Mouse (Mus musculus) liver, embryonic 15.5 days (tissue): Measurements from ENCODE around the gene Zfp763. TPM values are rescaled to one million over a fixed set of nuclear protein-coding genes. Genes with fewer than 3 reads are reported as not detected.

ENCODE experiments used
- ATAC-seq: fragments of 200-750 bp; cut with Nextera tagmentation; 2 replicates; pipeline ENCODE4 v1.8.0; 2017; ENCODE audit warnings: moderate number of reproducible peaks, mild to moderate bottlenecking, moderate library complexity; ENCODE audit not compliant: insufficient read depth
- H3K27ac ChIP-seq: fragments of 300-500 bp; sonication (generic); replicated peaks from 2 replicates; pipeline ENCODE4 v1.5.1; 2015; ENCODE audit warnings: mild to moderate bottlenecking, inconsistent platforms
- H3K27me3 ChIP-seq: fragments of 300-500 bp; sonication (generic); 2 replicates; pipeline ENCODE4 v1.6.1; 2015; ENCODE audit warnings: mild to moderate bottlenecking, inconsistent platforms
- H3K36me3 ChIP-seq: fragments of 300-500 bp; sonication (generic); replicated peaks from 2 replicates; pipeline ENCODE4 v1.6.1; 2015; ENCODE audit warnings: moderate library complexity, mild to moderate bottlenecking, inconsistent platforms
- H3K4me1 ChIP-seq: fragments of 300-500 bp; sonication (generic); replicated peaks from 2 replicates; pipeline ENCODE4 v1.6.1; 2015; ENCODE audit warnings: inconsistent platforms
- H3K4me2 ChIP-seq: fragments of 300-500 bp; sonication (generic); 2 replicates; pipeline ENCODE4 v1.6.1; 2015; ENCODE audit warnings: moderate library complexity, mild to moderate bottlenecking, inconsistent platforms
- H3K4me3 ChIP-seq: fragments of 300-500 bp; sonication (generic); replicated peaks from 2 replicates; pipeline ENCODE4 v1.5.1; 2015; ENCODE audit warnings: mild to moderate bottlenecking, inconsistent platforms
- H3K9ac ChIP-seq: fragments of 300-500 bp; sonication (generic); 2 replicates; pipeline ENCODE4 v1.6.1; 2015; ENCODE audit warnings: moderate library complexity, mild to moderate bottlenecking, inconsistent platforms
- H3K9me3 ChIP-seq: fragments of 300-500 bp; sonication (generic); replicated peaks from 2 replicates; pipeline ENCODE4 v1.6.1; 2016; ENCODE audit warnings: inconsistent platforms
- WGBS: fragments of 180-500 bp; shearing (Covaris S2); methylation state at CpG from one replicate; pipeline ENCODE4 v1.1.7; 2015; ENCODE audit warnings: mixed read lengths; ENCODE audit not compliant: insufficient replicate concordance; 5-methylcytosine and 5-hydroxymethylcytosine counted together
- polyA plus RNA-seq: library from polyadenylated mRNA; unstranded; fragments of >200 nt; fragmentation: Nextera tagmentation; extraction: Ambion mirVana; gene quantifications from 2 replicates; pipeline ENCODE4 v1.2.1, GENCODE M21; 2015

Zfp763 gene
- polyA plus RNA-seq, 1 experiment from 2014 or later = 2.3 TPM

GRCm38 (mm10) chr17:32986301-32986700 is 46.9 kb downstream of the Zfp763 start:
- WGBS = 49% methylated on average over 4 of the region's 4 CpGs
- ATAC-seq = no peak
- H3K27me3 ChIP-seq = no peaks in the 10 kb centered on the region
- no peaks in the 10 kb centered on the region for H3K9me3 ChIP-seq
- H3K36me3 ChIP-seq = no peaks in the 10 kb centered on the region
- H3K4me1 ChIP-seq = no peaks in the 10 kb centered on the region
- H3K4me2 ChIP-seq = no peak overlapping the region
- no peak overlapping the region for H3K27ac ChIP-seq
- H3K4me3 ChIP-seq = no peak overlapping the region
- H3K9ac ChIP-seq = no peak overlapping the region

GRCm38 (mm10) chr17:32981361-32981760 is 51.8 kb downstream of the Zfp763 start:
- Histone ChIP-seq H3K4me2 (no peak overlapping the region), H3K9me3 (no peaks in the 10 kb centered on the region), H3K27ac (no peak overlapping the region), H3K4me3 (no peak overlapping the region), H3K27me3 (no peaks in the 10 kb centered on the region), H3K36me3 (peaks cover 32% of the 10 kb centered on the region), H3K9ac (no peak overlapping the region), H3K4me1 (no peaks in the 10 kb centered on the region)
- 81% methylated on average over 4 of the region's 4 CpGs for WGBS
- no peak for ATAC-seq

Other genes with a start within 250 kb of the Zfp763 start
- 8.4 and 9.8 TPM in 2 replicates for gene Zfp871, start 245.1 kb downstream of the Zfp763 start, polyA plus RNA-seq
- gene Zfp811, start 223.5 kb downstream of the Zfp763 start, polyA plus RNA-seq = 0.06 and 0.15 TPM in 2 replicates
- gene Zfp799, start 203.1 kb downstream of the Zfp763 start, polyA plus RNA-seq = 1.2 and 1.7 TPM in 2 replicates
- 1.6 TPM in 2 replicates for gene Zfp870, start 141.8 kb downstream of the Zfp763 start, polyA plus RNA-seq
- gene Cyp4f14, start 116.1 kb downstream of the Zfp763 start, polyA plus RNA-seq = not detected in 2 replicates
- 6.7 and 8.2 TPM in 2 replicates for gene Cyp4f13, start 86.0 kb downstream of the Zfp763 start, polyA plus RNA-seq
- 3.9 and 4.2 TPM in 2 replicates for gene Zfp472, start 67.6 kb downstream of the Zfp763 start, polyA plus RNA-seq
- gene Zfp952, start 40.3 kb downstream of the Zfp763 start, polyA plus RNA-seq = 2.5 and 3.0 TPM in 2 replicates
- gene 4921501E09Rik, start 34.7 kb upstream of the Zfp763 start, polyA plus RNA-seq = not detected in 2 replicates
- gene Zfp563, start 55.9 kb upstream of the Zfp763 start, polyA plus RNA-seq = 1.1 and 1.2 TPM in 2 replicates
- gene Morc2b, start 106.3 kb upstream of the Zfp763 start, polyA plus RNA-seq = not detected in 2 replicates
- gene Olfr55, start 135.0 kb upstream of the Zfp763 start, polyA plus RNA-seq = not detected in 2 replicates
- gene Olfr239, start 157.9 kb upstream of the Zfp763 start, polyA plus RNA-seq = not detected in 2 replicates
- not detected in 2 replicates for gene Olfr1564, start 188.3 kb upstream of the Zfp763 start, polyA plus RNA-seq
- gene Zfp955a, start 221.7 kb upstream of the Zfp763 start, polyA plus RNA-seq = 4.2 and 4.3 TPM in 2 replicates
- 0.02 TPM in 1 of 2 replicates, not detected in the other for gene Olfr63, start 231.3 kb upstream of the Zfp763 start, polyA plus RNA-seq